Mouse (Mus musculus) limb, embryonic 12.5 days (tissue): ENCODE results near the gene Pex14. TPM values are rescaled to one million over a fixed set of nuclear protein-coding genes. Genes with fewer than 3 reads are reported as not detected.

Experiments
- ATAC-seq: fragments of 200-750 bp; cut with Nextera tagmentation; 2 replicates; pipeline ENCODE4 v1.8.0; 2017; ENCODE audit warnings: low read depth, moderate TSS enrichment; ENCODE audit not compliant: insufficient number of reproducible peaks, insufficient read depth, low FRiP score, low TSS enrichment
- H3K27ac ChIP-seq: fragments of 300-500 bp; sonication (generic); 2 replicates; pipeline ENCODE4 v1.5.1; 2016; ENCODE audit warnings: mild to moderate bottlenecking, moderate library complexity
- H3K27me3 ChIP-seq: fragments of 300-500 bp; sonication (generic); 2 replicates; pipeline ENCODE4 v1.6.1; 2016; ENCODE audit warnings: mild to moderate bottlenecking, moderate library complexity
- H3K36me3 ChIP-seq: fragments of 300-500 bp; sonication (generic); 2 replicates; pipeline ENCODE4 v1.6.1; 2016; ENCODE audit warnings: mild to moderate bottlenecking, moderate library complexity
- H3K4me1 ChIP-seq: fragments of 300-500 bp; sonication (generic); replicated peaks from 2 replicates; pipeline ENCODE4 v1.6.1; 2016
- H3K4me2 ChIP-seq: fragments of 300-500 bp; sonication (generic); 2 replicates; pipeline ENCODE4 v1.6.1; 2016; ENCODE audit warnings: mild to moderate bottlenecking, moderate library complexity
- H3K4me3 ChIP-seq: fragments of 300-500 bp; sonication (generic); replicated peaks from 2 replicates; pipeline ENCODE4 v1.5.1; 2016; ENCODE audit warnings: mild to moderate bottlenecking
- H3K9ac ChIP-seq: fragments of 300-500 bp; sonication (generic); replicated peaks from 2 replicates; pipeline ENCODE4 v1.6.1; 2016; ENCODE audit warnings: mild to moderate bottlenecking, moderate library complexity
- H3K9me3 ChIP-seq: fragments of 300-500 bp; sonication (generic); 2 replicates; pipeline ENCODE4 v1.6.1; 2016; ENCODE audit warnings: mild to moderate bottlenecking, moderate library complexity
- WGBS: fragments of 180-500 bp; shearing (Covaris S2); methylation state at CpG from one replicate; pipeline ENCODE4 v1.1.7; 2016; 5-methylcytosine and 5-hydroxymethylcytosine counted together
- polyA plus RNA-seq: library from polyadenylated mRNA; unstranded; fragments of >200 nt; fragmentation: Nextera tagmentation; extraction: Ambion mirVana; gene quantifications from 2 replicates; pipeline ENCODE4 v1.2.1, GENCODE M21; 2016

Gene Pex14
- polyA plus RNA-seq, 1 experiment from 2014 or later: 55.2 TPM

GRCm38 (mm10) chr4:149049351-149050159, 50.1 kb downstream of the Pex14 start:
- H3K4me2 ChIP-seq: peak overlapping the region; percentile 38
- no peak overlapping the region for H3K9ac ChIP-seq
- WGBS: 3% methylated on average over 16 of the region's 16 CpGs
- no peak; the same call in 1 of the 2 replicates for ATAC-seq
- no peaks in the 10 kb centered on the region for H3K36me3 ChIP-seq
- H3K4me3 ChIP-seq: no peak overlapping the region
- 0 out of 2 replicates have a peak overlapping the region, but pooled peaks have one; percentile 42 for H3K27ac ChIP-seq
- H3K9me3 ChIP-seq: no peaks in the 10 kb centered on the region
- peaks cover 11% of the 10 kb centered on the region; the same call in 1 of the 2 replicates for H3K27me3 ChIP-seq
- H3K4me1 ChIP-seq: peaks cover 65% of the 10 kb centered on the region

GRCm38 (mm10) chr4:149048625-149049228, 50.9 kb downstream of the Pex14 start:
- WGBS: 8% methylated on average over 10 of the region's 10 CpGs

GRCm38 (mm10) chr4:149047360-149047759, 52.3 kb downstream of the Pex14 start:
- H3K27me3 ChIP-seq: peaks cover 11% of the 10 kb centered on the region; the same call in 1 of the 2 replicates
- no peak overlapping the region for H3K9ac ChIP-seq
- peak overlapping the region; percentile 37 for H3K4me2 ChIP-seq
- H3K4me1 ChIP-seq: peaks cover 61% of the 10 kb centered on the region
- 3% methylated on average over 10 of the region's 10 CpGs for WGBS
- no peak overlapping the region for H3K27ac ChIP-seq
- H3K4me3 ChIP-seq: no peak overlapping the region
- no peaks in the 10 kb centered on the region for H3K36me3 ChIP-seq
- ATAC-seq: no peak
- H3K9me3 ChIP-seq: no peaks in the 10 kb centered on the region

More at GRCm38 (mm10) chr4:149048625-149049228, 50.9 kb downstream of the Pex14 start:
- peaks cover 11% of the 10 kb centered on the region; the same call in 1 of the 2 replicates for H3K27me3 ChIP-seq
- peak overlapping the region; percentile 38 for H3K4me2 ChIP-seq
- 0 out of 2 replicates have a peak overlapping the region, but pooled peaks have one; percentile 42 for H3K27ac ChIP-seq
- peaks cover 63% of the 10 kb centered on the region for H3K4me1 ChIP-seq
- H3K9ac ChIP-seq: no peak overlapping the region
- no peaks in the 10 kb centered on the region for H3K36me3 ChIP-seq
- no peak overlapping the region for H3K4me3 ChIP-seq
- no peaks in the 10 kb centered on the region for H3K9me3 ChIP-seq
- no peak; the same call in 1 of the 2 replicates for ATAC-seq

GRCm38 (mm10) chr4:149045885-149046284, 53.8 kb downstream of the Pex14 start:
- H3K4me1 ChIP-seq: peaks cover 52% of the 10 kb centered on the region
- H3K27me3 ChIP-seq: peaks cover 11% of the 10 kb centered on the region; the same call in 1 of the 2 replicates
- no peak overlapping the region for H3K4me3 ChIP-seq
- no peaks in the 10 kb centered on the region for H3K9me3 ChIP-seq
- H3K27ac ChIP-seq: no peak overlapping the region
- no peak for ATAC-seq
- H3K36me3 ChIP-seq: peaks cover 6% of the 10 kb centered on the region; the same call in 1 of the 2 replicates
- 49% methylated on average over 5 of the region's 5 CpGs for WGBS
- no peak overlapping the region for H3K4me2 ChIP-seq
- H3K9ac ChIP-seq: no peak overlapping the region

- no peak overlapping the region for H3K9ac ChIP-seq
- no peaks in the 10 kb centered on the region for H3K9me3 ChIP-seq
- H3K4me3 ChIP-seq: no peak overlapping the region
- no peak; the same call in 1 of the 2 replicates for ATAC-seq
- H3K4me1 ChIP-seq: peaks cover 28% of the 10 kb centered on the region
- WGBS: 58% methylated on average over 6 of the region's 6 CpGs
- H3K27ac ChIP-seq: 0 out of 2 replicates have a peak overlapping the region, but pooled peaks have one; percentile 8
- H3K27me3 ChIP-seq: no peaks in the 10 kb centered on the region
- peaks cover 6% of the 10 kb centered on the region; the same call in 1 of the 2 replicates for H3K36me3 ChIP-seq
- H3K4me2 ChIP-seq: no peak overlapping the region
These were observed 59.4 kb downstream of the Pex14 start for GRCm38 (mm10) chr4:149040289-149040688.

- Histone ChIP-seq H3K4me2 (no peak overlapping the region), H3K27me3 (no peaks in the 10 kb centered on the region), H3K9ac (no peak overlapping the region), H3K27ac (no peak overlapping the region), H3K36me3 (peaks cover 6% of the 10 kb centered on the region; the same call in 1 of the 2 replicates), H3K9me3 (no peaks in the 10 kb centered on the region), H3K4me3 (no peak overlapping the region), H3K4me1 (peaks cover 25% of the 10 kb centered on the region)
- WGBS: 36% methylated on average over 6 of the region's 6 CpGs
- no peak for ATAC-seq
These were observed 62.0 kb downstream of the Pex14 start for GRCm38 (mm10) chr4:149037706-149038105.

GRCm38 (mm10) chr4:149036592-149036991, 63.1 kb downstream of the Pex14 start:
- no peak for ATAC-seq
- H3K4me1 ChIP-seq: peaks cover 25% of the 10 kb centered on the region
- no peaks in the 10 kb centered on the region for H3K27me3 ChIP-seq
- H3K4me2 ChIP-seq: no peak overlapping the region
- no peak overlapping the region for H3K9ac ChIP-seq
- no peak overlapping the region for H3K27ac ChIP-seq
- H3K9me3 ChIP-seq: no peaks in the 10 kb centered on the region
- WGBS: 60% methylated on average over 9 of the region's 9 CpGs
- H3K36me3 ChIP-seq: peaks cover 6% of the 10 kb centered on the region; the same call in 1 of the 2 replicates
- H3K4me3 ChIP-seq: no peak overlapping the region

- Histone ChIP-seq H3K4me3 (no peak overlapping the region), H3K4me2 (no peak overlapping the region), H3K4me1 (0 out of 2 replicates have a peak, but pooled peaks cover 4% of the 10 kb centered on the region), H3K36me3 (peaks cover 11% of the 10 kb centered on the region; the same call in 1 of the 2 replicates), H3K9me3 (no peaks in the 10 kb centered on the region), H3K27ac (no peak overlapping the region), H3K9ac (no peak overlapping the region), H3K27me3 (no peaks in the 10 kb centered on the region)
- ATAC-seq: no peak
- 85% methylated on average over 4 of the region's 4 CpGs for WGBS
These were observed 68.2 kb downstream of the Pex14 start for GRCm38 (mm10) chr4:149031507-149031906.

GRCm38 (mm10) chr4:149027571-149027970, 72.1 kb downstream of the Pex14 start:
- Histone ChIP-seq H3K36me3 (peaks cover 11% of the 10 kb centered on the region; the same call in 1 of the 2 replicates), H3K4me1 (peaks cover 15% of the 10 kb centered on the region), H3K4me2 (no peak overlapping the region), H3K9ac (no peak overlapping the region), H3K27ac (no peak overlapping the region), H3K27me3 (no peaks in the 10 kb centered on the region), H3K4me3 (no peak overlapping the region), H3K9me3 (no peaks in the 10 kb centered on the region)
- WGBS: 57% methylated on average over 9 of the region's 9 CpGs
- no peak for ATAC-seq

GRCm38 (mm10) chr4:149025242-149025641, 74.4 kb downstream of the Pex14 start:
- Histone ChIP-seq H3K4me3 (no peak overlapping the region), H3K9ac (no peak overlapping the region), H3K4me2 (no peak overlapping the region), H3K9me3 (no peaks in the 10 kb centered on the region), H3K27me3 (no peaks in the 10 kb centered on the region), H3K36me3 (peaks cover 7% of the 10 kb centered on the region; the same call in 1 of the 2 replicates), H3K27ac (no peak overlapping the region), H3K4me1 (peaks cover 14% of the 10 kb centered on the region)
- no peak for ATAC-seq
- 79% methylated on average over 10 of the region's 10 CpGs for WGBS

- Histone ChIP-seq H3K4me2 (no peak overlapping the region), H3K27me3 (no peaks in the 10 kb centered on the region), H3K36me3 (no peaks in the 10 kb centered on the region), H3K4me3 (no peak overlapping the region), H3K4me1 (peaks cover 14% of the 10 kb centered on the region), H3K27ac (no peak overlapping the region), H3K9ac (no peak overlapping the region), H3K9me3 (no peaks in the 10 kb centered on the region)
- no peak for ATAC-seq
These were observed 78.7 kb downstream of the Pex14 start for GRCm38 (mm10) chr4:149021021-149021420.
